Mouse (Mus musculus): ENCODE data around the gene 4930404H24Rik. TPM values are rescaled to one million over a fixed set of nuclear protein-coding genes. Genes with fewer than 3 reads are reported as not detected.
A peak's percentile ranks its signal among the peaks of the same experiment; 100 is the strongest.

The 4930404H24Rik gene
- polyA plus RNA-seq, 1 experiment: not detected

DNA sequence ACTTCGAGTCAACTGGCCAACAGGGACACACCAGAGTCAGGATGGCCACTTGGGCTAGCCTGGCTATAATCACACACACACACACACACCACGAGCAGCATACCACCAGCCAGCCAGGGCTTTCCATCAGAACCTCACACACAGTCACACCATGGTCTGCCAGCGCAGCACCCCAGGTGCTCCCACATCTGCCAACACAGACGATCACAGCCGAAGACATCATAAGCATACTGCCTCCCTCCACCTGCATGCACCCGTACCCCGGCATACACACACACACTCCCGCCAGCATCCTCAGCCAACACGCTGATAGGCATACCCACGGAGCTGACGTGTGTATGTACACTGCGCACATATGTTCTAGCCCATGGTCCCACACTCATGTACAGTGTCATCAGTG, 31.1 kb downstream of the 4930404H24Rik start:
- Histone ChIP-seq H3K4me3 (ENCODE audit: insufficient read depth, low read depth, low read length) (no peak overlapping the region), H3K27ac (ENCODE audit: insufficient read depth, low read depth, low read length) (no peak overlapping the region), H3K4me1 (ENCODE audit: control insufficient read depth, insufficient read depth, low read length) (peaks cover 55% of the 10 kb centered on the region)
- TF ChIP-seq POLR2A (IDR thresholded peaks at IDR 0.05; ENCODE audit: insufficient read depth, low read depth, low read length) (no peak), CTCF (IDR thresholded peaks at IDR 0.05; ENCODE audit: insufficient read depth, low read depth, low read length) (no peak)
- 86% methylated on average over 12 of the region's 12 CpGs for WGBS

DNA sequence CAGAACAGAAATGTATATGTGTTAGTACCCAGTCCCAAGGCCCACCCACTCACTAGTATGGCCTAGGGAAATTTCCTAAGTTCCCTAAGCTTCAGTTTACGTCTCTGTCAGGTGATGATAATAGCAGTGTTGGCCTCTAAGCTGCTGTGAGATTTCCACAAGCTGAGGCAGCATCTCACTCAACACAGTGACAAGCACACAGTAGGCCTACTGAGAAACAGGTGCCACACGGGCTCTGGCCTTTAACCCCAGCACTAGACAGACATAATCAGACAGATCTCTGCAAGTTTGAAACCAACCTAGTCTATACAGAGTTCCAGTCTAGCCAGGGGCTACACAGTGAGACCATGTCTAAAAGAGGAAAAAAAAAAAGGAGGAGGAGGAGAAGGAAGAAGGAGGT, 32.1 kb downstream of the 4930404H24Rik start:
- H3K4me3 ChIP-seq (ENCODE audit: insufficient read depth, low read depth, low read length): no peak overlapping the region
- WGBS: 85% methylated on average over 2 of the region's 2 CpGs
- TF ChIP-seq POLR2A (IDR thresholded peaks at IDR 0.05; ENCODE audit: insufficient read depth, low read depth, low read length) (no peak), CTCF (IDR thresholded peaks at IDR 0.05; ENCODE audit: insufficient read depth, low read depth, low read length) (no peak)
- H3K4me1 ChIP-seq (ENCODE audit: control insufficient read depth, insufficient read depth, low read length): peaks cover 55% of the 10 kb centered on the region
- H3K27ac ChIP-seq (ENCODE audit: insufficient read depth, low read depth, low read length): no peak overlapping the region

DNA sequence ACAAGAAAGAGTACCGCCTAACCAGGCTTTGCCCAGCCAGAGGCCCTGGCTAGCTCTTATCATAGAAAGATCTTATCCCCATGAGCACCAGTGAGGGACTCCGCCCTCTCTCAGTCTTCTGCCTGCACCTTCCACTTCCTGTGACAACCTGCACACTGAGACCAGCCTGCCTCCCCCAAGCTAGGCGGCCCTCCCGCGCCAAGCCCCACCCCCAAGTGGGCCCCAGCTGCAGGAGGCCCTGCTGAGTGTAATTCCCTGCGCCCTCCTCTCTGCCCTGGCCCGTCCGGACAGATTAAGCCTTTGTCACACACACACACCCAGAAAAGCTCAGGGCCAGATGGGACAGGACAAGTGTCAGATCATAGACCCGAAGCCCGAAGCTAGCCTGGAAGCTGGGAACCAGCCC, 33.3 kb downstream of the 4930404H24Rik start:
- 53% methylated on average over 10 of the region's 10 CpGs for WGBS
- Histone ChIP-seq H3K4me3 (ENCODE audit: insufficient read depth, low read depth, low read length) (no peak overlapping the region), H3K27ac (ENCODE audit: insufficient read depth, low read depth, low read length) (no peak overlapping the region), H3K4me1 (ENCODE audit: control insufficient read depth, insufficient read depth, low read length) (peaks cover 51% of the 10 kb centered on the region)
- no peak for TF ChIP-seq CTCF (IDR thresholded peaks at IDR 0.05; ENCODE audit: insufficient read depth, low read depth, low read length)
- TF ChIP-seq POLR2A (IDR thresholded peaks at IDR 0.05; ENCODE audit: insufficient read depth, low read depth, low read length): no peak

GRCm38 (mm10) chr2:153526850-153527530, 34.4 kb downstream of the 4930404H24Rik start:
- 61% methylated on average over 9 of the region's 9 CpGs for WGBS
- peaks cover 50% of the 10 kb centered on the region for H3K4me1 ChIP-seq (ENCODE audit: control insufficient read depth, insufficient read depth, low read length)
- TF ChIP-seq CTCF (IDR thresholded peaks at IDR 0.05; ENCODE audit: insufficient read depth, low read depth, low read length) (no peak), POLR2A (IDR thresholded peaks at IDR 0.05; ENCODE audit: insufficient read depth, low read depth, low read length) (no peak)
- no peak overlapping the region for H3K27ac ChIP-seq (ENCODE audit: insufficient read depth, low read depth, low read length)
- H3K4me3 ChIP-seq (ENCODE audit: insufficient read depth, low read depth, low read length): no peak overlapping the region

GRCm38 (mm10) chr2:153527580-153528531, 35.3 kb downstream of the 4930404H24Rik start:
- TF ChIP-seq CTCF (IDR thresholded peaks at IDR 0.05; ENCODE audit: insufficient read depth, low read depth, low read length): no peak
- TF ChIP-seq POLR2A (IDR thresholded peaks at IDR 0.05; ENCODE audit: insufficient read depth, low read depth, low read length): no peak; the same call in 1 of the 2 replicates
- 5% methylated on average over 78 of the region's 85 CpGs for WGBS
- Histone ChIP-seq H3K4me1 (ENCODE audit: control insufficient read depth, insufficient read depth, low read length) (peaks cover 42% of the 10 kb centered on the region), H3K27ac (ENCODE audit: insufficient read depth, low read depth, low read length) (no peak overlapping the region), H3K4me3 (ENCODE audit: insufficient read depth, low read depth, low read length) (peak overlapping the region; percentile 99)

- TF ChIP-seq POLR2A (IDR thresholded peaks at IDR 0.05; ENCODE audit: insufficient read depth, low read depth, low read length) (no peak), CTCF (IDR thresholded peaks at IDR 0.05; ENCODE audit: insufficient read depth, low read depth, low read length) (no peak)
- peak overlapping the region; percentile 99 for H3K4me3 ChIP-seq (ENCODE audit: insufficient read depth, low read depth, low read length)
- no peak overlapping the region for H3K27ac ChIP-seq (ENCODE audit: insufficient read depth, low read depth, low read length)
- under 1% methylated on average over 56 of the region's 70 CpGs for WGBS
- peaks cover 34% of the 10 kb centered on the region for H3K4me1 ChIP-seq (ENCODE audit: control insufficient read depth, insufficient read depth, low read length)
These were observed 36.2 kb downstream of the 4930404H24Rik start for GRCm38 (mm10) chr2:153528571-153529364.

GRCm38 (mm10) chr2:153529365-153529781, 36.8 kb downstream of the 4930404H24Rik start:
- TF ChIP-seq CTCF (IDR thresholded peaks at IDR 0.05; ENCODE audit: insufficient read depth, low read depth, low read length): no peak
- TF ChIP-seq POLR2A (IDR thresholded peaks at IDR 0.05; ENCODE audit: insufficient read depth, low read depth, low read length): no peak
- Histone ChIP-seq H3K27ac (ENCODE audit: insufficient read depth, low read depth, low read length) (peak overlapping the region; percentile 74), H3K4me3 (ENCODE audit: insufficient read depth, low read depth, low read length) (peak overlapping the region; percentile 99), H3K4me1 (ENCODE audit: control insufficient read depth, insufficient read depth, low read length) (peaks cover 30% of the 10 kb centered on the region)
- under 1% methylated on average over 51 of the region's 53 CpGs for WGBS

DNA sequence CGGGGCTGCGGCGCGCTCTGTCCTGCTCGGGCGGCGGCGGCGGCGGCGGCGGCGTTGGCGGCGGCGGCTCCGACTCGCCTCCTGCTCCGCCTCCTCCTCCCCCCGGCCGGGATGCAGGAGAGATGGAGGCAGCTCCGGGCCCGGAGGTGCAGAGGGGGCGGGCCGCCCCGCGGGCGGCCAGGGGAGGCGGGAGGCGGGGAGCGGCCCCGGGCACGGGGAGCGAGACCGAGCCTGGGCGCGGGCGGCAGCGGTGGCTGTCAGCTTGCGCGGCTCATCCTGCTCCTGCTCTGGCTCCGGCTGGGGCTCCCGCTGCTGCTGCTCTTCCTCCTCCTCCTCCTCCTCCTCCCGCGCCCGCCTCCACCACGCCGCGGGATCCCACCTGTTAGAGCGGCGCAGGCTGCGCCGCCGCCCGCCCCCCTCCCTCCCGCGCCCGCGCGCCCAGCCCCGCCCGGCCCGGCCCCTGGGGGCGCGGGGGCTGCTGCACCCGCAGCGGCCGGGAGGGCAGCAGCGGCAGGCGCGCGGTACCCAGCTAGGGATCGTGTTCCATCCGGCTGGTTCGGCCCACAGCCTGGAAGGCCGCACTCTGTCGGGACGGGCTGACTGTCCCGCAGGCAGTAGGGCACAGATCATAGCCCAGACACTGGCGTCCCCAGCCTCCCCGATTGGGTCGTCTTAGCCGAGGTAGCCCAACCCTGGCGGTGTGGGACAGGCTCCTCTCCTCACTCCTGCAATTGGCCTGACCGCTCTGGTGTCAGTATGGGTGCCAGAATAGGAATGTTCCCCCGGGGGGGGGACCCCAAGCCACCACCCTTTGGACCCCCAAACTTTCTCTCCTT, 37.6 kb downstream of the 4930404H24Rik start, which contains the start of gene Nol4l:
Nol4l (minus strand) TSS at position 41 of the 836 bp plus-strand sequence.
- WGBS: 9% methylated on average over 64 of the region's 86 CpGs
- H3K4me3 ChIP-seq (ENCODE audit: insufficient read depth, low read depth, low read length): peak within 1 kb of the TSS; percentile 99
- H3K27ac ChIP-seq (ENCODE audit: insufficient read depth, low read depth, low read length): peak within 1 kb of the TSS; percentile 74
- TF ChIP-seq POLR2A (IDR thresholded peaks at IDR 0.05; ENCODE audit: insufficient read depth, low read depth, low read length) (no peak), CTCF (IDR thresholded peaks at IDR 0.05; ENCODE audit: insufficient read depth, low read depth, low read length) (no peak)
- H3K4me1 ChIP-seq (ENCODE audit: control insufficient read depth, insufficient read depth, low read length): peaks cover 30% of the 10 kb centered on the region

Measured in olfactory bulb, adult 2 months (tissue).